Mouse (Mus musculus) left cerebral cortex, postnatal 36 days (tissue): ENCODE measurements at regions not wholly inside any gene's neighbourhood (a gene's known extent, or its start where the extent isn't known, plus 50 kb on each side); places are given as distances from the start of the nearest gene placed in this dataset.
"Not testable (repeated sequence)": the region's sequence is repeated elsewhere in the genome, so short reads cannot be mapped to it uniquely, and the experiment has no call there.

Experiments used
- DNase-seq, 2 experiments: peaks; one replicate each; pipeline ENCODE4 v3.0.0; 2021 to 2022; ENCODE audit warnings: low spot score in 2 of 2, mixed read lengths in 1 of 2
- intact Hi-C: fragments of 180-260 bp; cut with DNase I; formaldehyde crosslinking; loops from one replicate; pipeline ENCODE4 v1.15.1; 2025

- no peak for DNase-seq
- intact Hi-C loops = no loop called here
Measured at GRCm38 (mm10) chr5:17141555-17141954, 231.4 kb upstream of the Speer4f2 start.

- DNase-seq = no peak
- intact Hi-C loops = no loop called here
Measured at GRCm38 (mm10) chr5:17174562-17174961, 198.4 kb upstream of the Speer4f2 start.

- intact Hi-C loops = no loop called here
- DNase-seq = no peak
Measured at GRCm38 (mm10) chr5:17176771-17177170, 196.2 kb upstream of the Speer4f2 start.

DNA sequence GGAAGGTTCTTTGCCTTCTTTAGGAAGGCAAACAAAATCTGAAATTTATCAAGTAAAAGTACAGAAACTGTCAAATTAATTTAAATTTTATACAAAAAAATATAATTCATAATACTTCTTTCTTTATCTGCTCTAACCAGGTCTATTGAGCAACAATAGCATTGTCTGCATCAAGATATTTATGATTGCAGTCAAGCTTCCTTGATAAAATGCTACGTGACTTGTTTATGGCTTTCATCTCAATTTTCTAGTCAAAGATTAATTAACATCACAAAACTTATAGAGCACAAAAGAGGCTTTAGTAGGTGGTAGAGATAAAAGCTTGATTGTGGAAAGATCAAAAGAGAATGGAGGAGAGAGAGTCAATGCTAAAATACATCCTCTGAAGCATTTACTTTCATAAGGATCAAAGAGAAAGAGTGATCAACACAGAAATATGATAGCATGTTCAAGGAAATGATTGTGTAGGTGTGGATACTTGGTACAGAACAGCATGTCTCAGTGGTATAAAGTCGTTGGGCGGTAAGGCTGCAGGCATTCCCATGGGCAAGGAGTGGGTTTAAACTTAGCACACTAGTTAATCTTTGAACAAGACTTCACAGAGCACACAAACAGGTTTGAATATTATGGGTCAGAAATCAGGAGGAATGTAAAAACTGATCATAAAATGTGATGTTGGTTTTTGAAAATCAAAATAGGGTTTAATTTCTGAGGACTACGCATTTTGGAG lies 164.3 kb upstream of the Speer4f2 start:
- no peak for DNase-seq
- intact Hi-C loops = no loop called here

DNA sequence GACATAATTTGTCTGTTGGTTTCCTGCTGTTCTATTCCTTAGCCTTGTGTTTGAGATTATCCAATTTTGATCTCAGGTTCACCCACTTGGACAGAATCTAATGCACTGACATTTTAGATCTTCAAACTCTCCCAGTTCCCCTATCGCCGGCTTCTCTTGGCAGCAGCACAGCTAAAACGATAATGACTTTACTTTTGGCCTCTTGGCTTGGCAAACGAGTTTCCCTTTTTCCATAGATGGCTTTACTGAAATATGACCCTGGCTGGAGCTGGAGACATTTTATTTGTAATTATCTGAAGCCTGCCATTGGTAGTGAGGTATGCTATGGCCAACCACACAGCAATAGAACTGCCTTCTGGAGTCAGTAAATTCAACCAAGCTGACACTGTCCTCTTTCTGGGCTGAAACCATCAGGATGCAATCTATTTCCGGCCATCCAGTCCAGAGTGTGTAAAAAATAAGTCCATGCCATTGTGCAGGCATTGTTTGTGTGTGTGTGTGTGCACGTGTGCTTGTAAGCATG lies 162.2 kb upstream of the Speer4f2 start:
- intact Hi-C loops = no loop called here
- no peak for DNase-seq

GRCm38 (mm10) chr5:17223542-17223941 lies 149.4 kb upstream of the Speer4f2 start:
- DNase-seq, intact Hi-C loops: not testable (repeated sequence)

DNA sequence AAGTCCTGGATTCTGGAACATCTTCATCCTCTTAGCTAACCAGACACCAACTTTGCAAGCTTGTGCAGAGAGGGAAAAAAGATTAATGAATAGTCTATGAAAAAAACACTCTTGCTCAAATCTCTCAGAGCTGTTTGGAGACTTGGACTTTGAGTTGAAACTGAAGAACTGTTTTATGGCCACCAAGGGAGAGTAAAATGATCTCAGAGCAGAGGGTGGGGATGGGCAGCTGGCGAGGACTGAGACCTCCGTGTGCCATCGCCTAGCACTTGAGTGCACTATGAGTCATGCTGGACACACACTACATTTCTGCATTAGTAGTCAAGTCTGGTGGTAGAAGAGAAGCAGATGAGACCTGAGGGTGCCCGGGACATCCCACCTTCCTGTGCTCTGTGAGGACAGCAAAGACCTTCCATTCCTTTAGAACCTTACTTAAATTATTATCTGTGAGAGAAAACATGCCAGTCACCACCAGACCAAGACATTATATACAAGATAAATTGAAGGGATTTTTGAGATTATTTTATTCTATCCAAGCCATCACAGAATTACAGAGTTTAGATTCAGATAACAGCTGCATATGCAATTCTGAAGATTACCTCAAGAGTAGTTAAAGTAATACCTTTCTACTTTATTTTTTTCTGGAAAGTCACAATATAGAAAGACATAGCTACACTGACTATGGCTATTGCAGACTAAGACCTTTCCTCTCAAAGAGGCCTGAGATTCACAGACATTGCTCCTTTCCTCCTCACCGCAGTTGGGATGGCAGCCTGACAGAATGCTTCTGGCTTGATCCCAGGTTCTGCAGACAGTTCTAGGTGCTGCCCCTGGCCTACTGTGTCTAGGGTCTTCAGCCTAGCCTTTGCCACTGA lies 125.0 kb upstream of the Speer4f2 start:
- intact Hi-C loops = no loop called here
- DNase-seq = no peak

GRCm38 (mm10) chr5:17260541-17261325 lies 112.2 kb upstream of the Speer4f2 start:
- DNase-seq = no peak

GRCm38 (mm10) chr5:17262126-17262525 lies 110.9 kb upstream of the Speer4f2 start:
- no peak for DNase-seq
- intact Hi-C loops = no loop called here

More at GRCm38 (mm10) chr5:17260541-17261325, 112.2 kb upstream of the Speer4f2 start:
- intact Hi-C loops = no loop called here

DNA sequence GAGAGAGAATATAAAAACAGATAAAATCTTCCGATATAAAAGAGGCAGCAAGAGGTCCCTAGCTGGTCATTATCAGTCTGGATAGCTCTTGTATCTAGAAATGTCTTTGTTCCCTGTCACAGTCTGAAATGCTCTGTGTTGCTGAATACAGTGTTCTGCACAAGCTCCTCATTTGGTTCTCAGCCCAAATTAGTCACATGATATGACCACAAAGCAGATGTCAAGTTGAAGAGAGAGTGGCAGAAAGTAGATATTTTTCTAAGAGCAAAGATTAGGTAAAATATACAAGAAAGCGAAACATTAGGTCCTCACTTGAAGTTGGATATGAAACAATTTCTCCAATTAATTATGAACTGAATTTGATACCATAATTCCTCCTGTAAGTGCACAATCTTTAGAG lies 101.8 kb upstream of the Speer4f2 start:
- no peak for DNase-seq
- intact Hi-C loops = no loop called here

GRCm38 (mm10) chr5:17271722-17272479 lies 101.1 kb upstream of the Speer4f2 start:
- DNase-seq = no peak
- intact Hi-C loops = no loop called here

DNA sequence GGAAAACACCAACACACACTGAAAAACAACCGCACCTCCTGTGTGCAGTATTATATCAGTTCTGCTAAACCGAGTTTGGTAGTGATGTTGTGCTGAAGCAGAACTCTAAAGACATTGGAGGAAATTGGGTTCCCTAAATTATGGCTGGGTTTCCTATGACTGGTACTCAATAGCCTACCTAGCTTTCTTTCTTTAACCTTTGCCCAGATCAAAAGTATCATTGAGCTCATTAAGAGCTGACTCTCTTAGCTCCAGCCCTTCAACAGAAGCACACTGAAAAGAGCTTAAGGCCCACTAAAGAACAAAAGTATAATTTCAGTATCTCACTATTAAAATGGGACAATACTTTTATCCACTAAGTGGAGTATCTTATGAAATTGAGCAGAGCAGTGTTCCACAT lies 97.6 kb upstream of the Speer4f2 start:
- DNase-seq = no peak
- intact Hi-C loops = no loop called here

GRCm38 (mm10) chr5:17276782-17277578 lies 96.0 kb upstream of the Speer4f2 start:
- no peak for DNase-seq
- intact Hi-C loops = no loop called here

DNA sequence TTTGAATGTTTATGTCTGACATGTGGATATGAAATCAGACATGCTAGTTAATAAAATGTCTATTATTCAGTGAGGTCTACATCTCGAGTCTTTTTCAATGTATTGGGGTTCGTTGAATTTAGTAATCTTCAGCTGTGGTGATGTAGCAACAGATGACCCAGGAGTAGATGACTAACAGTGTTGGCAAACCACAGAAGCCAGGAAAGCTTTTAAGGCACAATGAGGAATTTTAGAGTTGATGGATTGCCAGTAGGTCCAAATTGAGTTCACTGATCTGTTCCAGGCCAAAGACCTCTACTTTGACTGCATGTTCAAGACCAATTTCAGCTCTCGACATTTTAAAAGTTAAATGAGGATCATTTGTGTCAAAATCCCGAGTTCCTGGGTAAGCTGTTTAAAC lies 92.8 kb upstream of the Speer4f2 start:
- intact Hi-C loops = no loop called here
- DNase-seq = no peak

DNA sequence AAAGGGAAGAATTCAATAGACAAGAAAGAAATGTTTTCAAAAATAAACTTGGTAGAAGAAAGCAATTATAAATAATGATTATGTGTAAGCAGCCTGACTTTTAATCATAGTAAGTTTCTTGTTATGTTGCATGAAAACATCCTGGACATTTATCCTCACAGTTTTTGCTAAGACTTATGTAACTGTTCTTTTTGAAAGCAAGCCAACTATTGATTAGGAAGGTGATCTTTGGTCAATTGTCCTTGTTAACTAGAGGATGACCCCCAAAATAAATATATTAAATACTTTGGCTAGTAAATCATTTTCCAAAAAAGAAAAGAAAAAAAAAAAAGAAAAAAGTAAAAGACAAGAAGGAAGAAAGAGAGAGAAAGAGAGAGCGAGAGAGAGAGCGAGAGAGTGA lies 92.0 kb upstream of the Speer4f2 start:
- intact Hi-C loops = no loop called here
- no peak for DNase-seq

- intact Hi-C loops = no loop called here
- no peak for DNase-seq
Measured at GRCm38 (mm10) chr5:17289028-17289427, 84.0 kb upstream of the Speer4f2 start.

DNA sequence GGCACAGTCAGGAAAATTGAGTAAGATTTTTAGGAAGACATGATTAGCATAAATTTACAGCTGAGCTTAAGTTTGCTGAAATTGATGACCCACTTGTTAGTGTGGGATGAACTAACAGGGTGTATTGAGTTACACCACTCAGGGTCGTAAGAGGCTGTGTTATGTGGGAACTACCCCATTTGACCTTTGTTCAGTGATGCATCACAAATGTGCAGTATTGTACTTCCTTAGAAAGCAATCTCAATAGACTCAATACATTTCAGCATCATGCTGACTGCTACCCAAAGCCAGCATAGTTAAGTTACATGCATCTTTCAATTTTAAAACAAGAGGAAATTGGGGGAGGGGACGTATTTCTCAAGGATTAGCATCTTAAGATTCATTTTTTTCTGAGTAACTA lies 80.4 kb upstream of the Speer4f2 start:
- DNase-seq = no peak
- intact Hi-C loops = no loop called here

- no peak for DNase-seq
- intact Hi-C loops = no loop called here
Measured at GRCm38 (mm10) chr5:17296571-17297035, 76.4 kb upstream of the Speer4f2 start.
